Mouse (Mus musculus): Measurements from ENCODE around the gene Iqschfp. TPM values are rescaled to one million over a fixed set of nuclear protein-coding genes. Genes with fewer than 3 reads are reported as not detected.

Gene Iqschfp
- polyA plus RNA-seq, 1 experiment from 2014 or later = not detected

- Histone ChIP-seq H3K36me3 (ENCODE audit: control insufficient read depth, insufficient read depth) (no peaks in the 10 kb centered on the region), H3K4me1 (ENCODE audit: control insufficient read depth, low read depth, low read length) (no peaks in the 10 kb centered on the region), H3K27ac (ENCODE audit: low read length) (no peak overlapping the region), H3K4me2 (ENCODE audit: low read depth, low read length) (no peak overlapping the region), H3K27me3 (ENCODE audit: control insufficient read depth, insufficient read depth, low read depth, low read length) (no peaks in the 10 kb centered on the region), H3K4me3 (ENCODE audit: low read depth, low read length) (no peak overlapping the region), H3K9ac (ENCODE audit: low read depth, low read length) (no peak overlapping the region), H3K9me3 (replicated peaks; ENCODE audit: control insufficient read depth, low read length) (no peaks in the 10 kb centered on the region)
- WGBS (ENCODE audit: insufficient replicate concordance) = 61% methylated on average over 14 of the region's 14 CpGs
- ATAC-seq (ENCODE audit: low read depth) = no peak
Measured at GRCm38 (mm10) chr3:68583771-68584511, 691.9 kb downstream of the Iqschfp start.

- Histone ChIP-seq H3K4me1 (ENCODE audit: control insufficient read depth, low read depth, low read length) (no peaks in the 10 kb centered on the region), H3K4me3 (ENCODE audit: low read depth, low read length) (no peak overlapping the region), H3K36me3 (ENCODE audit: control insufficient read depth, insufficient read depth) (no peaks in the 10 kb centered on the region), H3K4me2 (ENCODE audit: low read depth, low read length) (no peak overlapping the region), H3K9me3 (replicated peaks; ENCODE audit: control insufficient read depth, low read length) (no peaks in the 10 kb centered on the region), H3K27me3 (ENCODE audit: control insufficient read depth, insufficient read depth, low read depth, low read length) (no peaks in the 10 kb centered on the region), H3K9ac (ENCODE audit: low read depth, low read length) (no peak overlapping the region), H3K27ac (ENCODE audit: low read length) (no peak overlapping the region)
- ATAC-seq (ENCODE audit: low read depth) = no peak
- 72% methylated on average over 4 of the region's 4 CpGs for WGBS (ENCODE audit: insufficient replicate concordance)
Measured at GRCm38 (mm10) chr3:68585213-68585612, 693.2 kb downstream of the Iqschfp start.

GRCm38 (mm10) chr3:68586646-68587064 is 694.6 kb downstream of the Iqschfp start:
- H3K9ac ChIP-seq (ENCODE audit: low read depth, low read length) = no peak overlapping the region
- H3K4me1 ChIP-seq (ENCODE audit: control insufficient read depth, low read depth, low read length) = no peaks in the 10 kb centered on the region
- no peak for ATAC-seq (ENCODE audit: low read depth)
- no peaks in the 10 kb centered on the region for H3K9me3 ChIP-seq (replicated peaks; ENCODE audit: control insufficient read depth, low read length)
- H3K4me2 ChIP-seq (ENCODE audit: low read depth, low read length) = no peak overlapping the region
- H3K27ac ChIP-seq (ENCODE audit: low read length) = no peak overlapping the region
- no peaks in the 10 kb centered on the region for H3K27me3 ChIP-seq (ENCODE audit: control insufficient read depth, insufficient read depth, low read depth, low read length)
- H3K36me3 ChIP-seq (ENCODE audit: control insufficient read depth, insufficient read depth) = no peaks in the 10 kb centered on the region
- 42% methylated on average over 9 of the region's 9 CpGs for whole genome bisulfite sequencing (ENCODE audit: insufficient replicate concordance)
- H3K4me3 ChIP-seq (ENCODE audit: low read depth, low read length) = no peak overlapping the region

- H3K27ac ChIP-seq (ENCODE audit: low read length) = no peak overlapping the region
- H3K9ac ChIP-seq (ENCODE audit: low read depth, low read length) = no peak overlapping the region
- no peaks in the 10 kb centered on the region for H3K36me3 ChIP-seq (ENCODE audit: control insufficient read depth, insufficient read depth)
- no peak overlapping the region for H3K4me2 ChIP-seq (ENCODE audit: low read depth, low read length)
- no peaks in the 10 kb centered on the region for H3K4me1 ChIP-seq (ENCODE audit: control insufficient read depth, low read depth, low read length)
- H3K4me3 ChIP-seq (ENCODE audit: low read depth, low read length) = no peak overlapping the region
- ATAC-seq (ENCODE audit: low read depth) = no peak
- no peaks in the 10 kb centered on the region for H3K9me3 ChIP-seq (replicated peaks; ENCODE audit: control insufficient read depth, low read length)
- 66% methylated on average over 10 of the region's 10 CpGs for WGBS (ENCODE audit: insufficient replicate concordance)
- no peaks in the 10 kb centered on the region for H3K27me3 ChIP-seq (ENCODE audit: control insufficient read depth, insufficient read depth, low read depth, low read length)
Measured at GRCm38 (mm10) chr3:68587567-68588245, 695.7 kb downstream of the Iqschfp start.

- no peak overlapping the region for H3K27ac ChIP-seq (ENCODE audit: low read length)
- no peaks in the 10 kb centered on the region for H3K9me3 ChIP-seq (replicated peaks; ENCODE audit: control insufficient read depth, low read length)
- H3K36me3 ChIP-seq (ENCODE audit: control insufficient read depth, insufficient read depth) = no peaks in the 10 kb centered on the region
- ATAC-seq (ENCODE audit: low read depth) = no peak
- no peak overlapping the region for H3K9ac ChIP-seq (ENCODE audit: low read depth, low read length)
- no peaks in the 10 kb centered on the region for H3K27me3 ChIP-seq (ENCODE audit: control insufficient read depth, insufficient read depth, low read depth, low read length)
- H3K4me2 ChIP-seq (ENCODE audit: low read depth, low read length) = no peak overlapping the region
- WGBS (ENCODE audit: insufficient replicate concordance) = 62% methylated on average over 9 of the region's 9 CpGs
- no peak overlapping the region for H3K4me3 ChIP-seq (ENCODE audit: low read depth, low read length)
- no peaks in the 10 kb centered on the region for H3K4me1 ChIP-seq (ENCODE audit: control insufficient read depth, low read depth, low read length)
Measured at GRCm38 (mm10) chr3:68589220-68589840, 697.3 kb downstream of the Iqschfp start.

- Histone ChIP-seq H3K27ac (ENCODE audit: low read length) (no peak overlapping the region), H3K4me1 (ENCODE audit: control insufficient read depth, low read depth, low read length) (no peaks in the 10 kb centered on the region), H3K4me2 (ENCODE audit: low read depth, low read length) (no peak overlapping the region), H3K9me3 (replicated peaks; ENCODE audit: control insufficient read depth, low read length) (no peaks in the 10 kb centered on the region), H3K9ac (ENCODE audit: low read depth, low read length) (no peak overlapping the region), H3K4me3 (ENCODE audit: low read depth, low read length) (no peak overlapping the region), H3K36me3 (ENCODE audit: control insufficient read depth, insufficient read depth) (no peaks in the 10 kb centered on the region), H3K27me3 (ENCODE audit: control insufficient read depth, insufficient read depth, low read depth, low read length) (no peaks in the 10 kb centered on the region)
- ATAC-seq (ENCODE audit: low read depth) = no peak
- WGBS (ENCODE audit: insufficient replicate concordance) = 79% methylated on average over 8 of the region's 8 CpGs
Measured at GRCm38 (mm10) chr3:68590436-68590835, 698.4 kb downstream of the Iqschfp start.

GRCm38 (mm10) chr3:68592575-68592974 is 700.5 kb downstream of the Iqschfp start:
- H3K27me3 ChIP-seq (ENCODE audit: control insufficient read depth, insufficient read depth, low read depth, low read length) = no peaks in the 10 kb centered on the region
- H3K4me2 ChIP-seq (ENCODE audit: low read depth, low read length) = no peak overlapping the region
- no peak overlapping the region for H3K27ac ChIP-seq (ENCODE audit: low read length)
- no peaks in the 10 kb centered on the region for H3K36me3 ChIP-seq (ENCODE audit: control insufficient read depth, insufficient read depth)
- WGBS (ENCODE audit: insufficient replicate concordance) = 62% methylated on average over 10 of the region's 10 CpGs
- no peak; the same call in 1 of the 2 replicates for ATAC-seq (ENCODE audit: low read depth)
- no peak overlapping the region for H3K4me3 ChIP-seq (ENCODE audit: low read depth, low read length)
- H3K9ac ChIP-seq (ENCODE audit: low read depth, low read length) = no peak overlapping the region
- no peaks in the 10 kb centered on the region for H3K4me1 ChIP-seq (ENCODE audit: control insufficient read depth, low read depth, low read length)
- no peaks in the 10 kb centered on the region for H3K9me3 ChIP-seq (replicated peaks; ENCODE audit: control insufficient read depth, low read length)

- no peaks in the 10 kb centered on the region for H3K36me3 ChIP-seq (ENCODE audit: control insufficient read depth, insufficient read depth)
- H3K4me2 ChIP-seq (ENCODE audit: low read depth, low read length) = peak overlapping the region; percentile 21; the same call in 1 of the 2 replicates
- H3K4me3 ChIP-seq (ENCODE audit: low read depth, low read length) = no peak overlapping the region
- WGBS (ENCODE audit: insufficient replicate concordance) = 70% methylated on average over 12 of the region's 12 CpGs
- H3K27ac ChIP-seq (ENCODE audit: low read length) = no peak overlapping the region; the same call in 1 of the 2 replicates
- no peaks in the 10 kb centered on the region for H3K27me3 ChIP-seq (ENCODE audit: control insufficient read depth, insufficient read depth, low read depth, low read length)
- no peak overlapping the region for H3K9ac ChIP-seq (ENCODE audit: low read depth, low read length)
- no peaks in the 10 kb centered on the region for H3K9me3 ChIP-seq (replicated peaks; ENCODE audit: control insufficient read depth, low read length)
- ATAC-seq (ENCODE audit: low read depth) = peak; percentile 61; the same call in 1 of the 2 replicates
- H3K4me1 ChIP-seq (ENCODE audit: control insufficient read depth, low read depth, low read length) = no peaks in the 10 kb centered on the region
Measured at GRCm38 (mm10) chr3:68593073-68593867, 701.2 kb downstream of the Iqschfp start.
